Mouse (Mus musculus): ENCODE data around the gene Olfr1039. TPM values are rescaled to one million over a fixed set of nuclear protein-coding genes. Genes with fewer than 3 reads are reported as not detected.

Olfr1039 gene
- polyA plus RNA-seq (2017; shearing (Covaris generic)), result not detected

DNA sequence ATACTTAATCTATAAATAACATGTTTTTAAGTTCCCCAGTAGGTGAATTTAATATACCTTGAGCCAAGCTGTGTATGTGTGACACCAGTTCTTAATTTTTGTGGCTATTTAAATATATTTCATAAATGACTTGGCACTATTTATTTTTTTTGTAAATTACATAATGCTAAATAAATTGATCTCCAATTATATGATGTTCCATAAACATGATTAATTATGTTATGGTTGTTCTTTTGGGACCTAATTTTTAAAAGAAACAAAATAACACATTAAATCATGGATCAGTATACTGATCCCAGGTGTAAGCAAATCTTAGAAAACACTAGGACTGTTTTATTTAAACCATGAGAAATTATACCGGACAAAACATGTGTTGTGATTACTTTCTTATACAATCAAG is at the start of gene Olfr1039:
TSS of gene Olfr1039 (minus strand) at position 101 of the 400 bp plus-strand sequence.

DNA sequence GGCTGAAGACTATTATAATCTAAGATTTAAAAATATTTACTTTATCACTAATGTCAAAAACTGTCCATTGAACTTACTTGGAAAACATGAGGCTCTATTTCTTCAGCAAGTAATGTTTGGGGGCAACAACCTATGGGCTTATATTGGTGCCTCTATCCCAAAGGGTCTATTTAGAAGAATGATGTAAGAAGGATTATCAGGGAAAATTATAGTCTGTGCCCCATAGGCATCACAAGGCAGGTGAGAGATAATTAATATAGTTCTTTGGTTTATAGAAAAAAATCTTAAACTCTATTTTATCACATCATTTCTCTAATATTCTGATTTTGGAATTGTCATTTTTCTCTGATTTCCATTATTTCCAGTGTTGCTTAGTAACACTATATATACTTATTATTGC is 42.0 kb upstream of the Olfr1039 start, which contains the start of gene Olfr1044:
TSS of gene Olfr1044 (minus strand) at position 101 of the 400 bp plus-strand sequence.

DNA sequence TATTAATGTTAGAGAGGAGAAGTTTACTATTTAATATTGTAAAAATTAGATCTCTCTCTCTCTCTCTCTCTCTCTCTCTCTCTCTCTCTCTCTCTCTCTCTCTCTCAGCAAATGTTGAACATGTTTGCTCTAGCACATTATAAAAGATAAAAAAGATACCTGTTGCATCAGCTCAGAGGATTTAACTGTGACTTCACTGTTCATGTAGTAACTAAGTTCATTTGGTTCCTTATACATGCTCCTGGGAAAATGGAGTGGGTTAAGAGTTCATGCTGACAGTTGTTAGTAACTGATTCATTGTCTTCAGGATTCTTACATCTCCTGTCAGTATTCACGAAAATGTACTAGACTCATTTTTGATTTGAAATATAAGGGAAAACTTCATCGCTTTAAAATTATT is 31.7 kb upstream of the Olfr1039 start, which contains the start of gene Olfr1043:
TSS of gene Olfr1043 (minus strand) at position 101 of the 400 bp plus-strand sequence.

DNA sequence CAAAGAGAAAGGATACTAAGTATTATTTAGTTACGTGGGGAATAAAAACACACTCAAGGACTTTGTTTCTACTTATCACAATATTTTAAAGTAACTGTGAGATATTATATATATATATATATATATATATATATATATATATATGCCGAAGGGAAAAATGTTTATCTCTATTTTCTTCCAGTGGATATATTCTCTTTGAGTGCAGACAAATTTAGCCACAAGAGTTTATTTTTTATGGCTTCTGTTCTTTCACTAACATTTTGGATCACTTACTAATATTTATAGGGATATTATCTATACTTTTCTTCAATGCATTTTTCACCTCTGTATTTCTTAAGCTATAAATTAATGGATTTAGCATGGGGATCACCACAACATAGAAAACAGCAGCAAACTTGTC is 26.0 kb upstream of the Olfr1039 start, which contains the start of gene Olfr1042:
TSS of gene Olfr1042 (minus strand) at position 101 of the 400 bp plus-strand sequence.

DNA sequence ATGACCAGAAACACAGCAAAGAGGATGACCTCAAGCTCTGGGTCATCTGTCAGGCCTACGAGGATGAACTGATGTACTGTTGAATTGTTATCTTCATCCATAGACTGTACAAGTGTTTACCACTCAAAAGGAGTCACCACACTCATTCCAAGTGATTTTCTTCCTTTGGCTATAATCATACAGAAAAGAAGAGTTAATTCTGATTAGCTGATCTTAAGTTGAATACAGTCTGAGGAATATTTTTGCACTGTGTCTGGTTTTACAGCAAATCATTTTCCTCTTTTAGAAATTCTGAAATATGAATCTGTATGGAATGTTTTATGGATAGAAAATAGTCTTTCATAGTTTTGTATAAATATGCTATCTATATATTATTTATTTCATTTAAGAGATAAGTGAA is 10.9 kb upstream of the Olfr1039 start, which contains the start of gene Olfr1040:
TSS of gene Olfr1040 (minus strand) at position 101 of the 400 bp plus-strand sequence.

DNA sequence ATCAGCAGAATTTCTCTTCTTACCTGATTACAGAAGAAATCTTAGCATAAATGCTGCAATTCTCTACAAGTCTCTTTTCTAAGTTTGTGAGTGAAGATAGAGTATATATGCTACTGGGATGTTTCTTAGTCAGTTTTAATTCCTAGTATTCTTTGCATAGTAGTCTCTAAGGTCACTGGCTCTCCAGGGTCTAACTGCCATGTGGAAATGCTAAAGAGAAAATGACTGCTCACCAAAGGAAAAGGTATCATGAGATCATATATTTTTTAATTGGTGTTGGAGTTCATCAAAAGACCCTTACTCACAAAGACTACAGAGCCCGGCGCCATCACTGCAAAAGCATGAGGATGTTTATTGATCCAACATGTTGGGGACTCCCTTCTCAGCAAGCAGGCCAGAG is 48.4 kb downstream of the Olfr1039 start, which contains the start of gene Olfr1037:
TSS of gene Olfr1037 (minus strand) at position 101 of the 400 bp plus-strand sequence.

Other genes starting within 250 kb of the Olfr1039 start
- gene Olfr1024, start 230.9 kb downstream of the Olfr1039 start, polyA plus RNA-seq (2017; shearing (Covaris generic)), result not detected
- gene Olfr1025-ps1, start 220.7 kb downstream of the Olfr1039 start, polyA plus RNA-seq (2017; shearing (Covaris generic)), result not detected
- gene Olfr1026, start 214.4 kb downstream of the Olfr1039 start, polyA plus RNA-seq (2017; shearing (Covaris generic)), result not detected
- gene Olfr1028, start 185.5 kb downstream of the Olfr1039 start, polyA plus RNA-seq (2017; shearing (Covaris generic)), result not detected
- gene Olfr1029, start 162.0 kb downstream of the Olfr1039 start, polyA plus RNA-seq (2017; shearing (Covaris generic)), result not detected
- gene Olfr1030, start 156.7 kb downstream of the Olfr1039 start, polyA plus RNA-seq (2017; shearing (Covaris generic)), result 0.11 TPM
- not detected for gene Olfr1031, start 145.6 kb downstream of the Olfr1039 start, polyA plus RNA-seq (2017; shearing (Covaris generic))
- gene Olfr1032, start 130.4 kb downstream of the Olfr1039 start, polyA plus RNA-seq (2017; shearing (Covaris generic)), result not detected
- gene Olfr1033, start 115.3 kb downstream of the Olfr1039 start, polyA plus RNA-seq (2017; shearing (Covaris generic)), result 18.8 TPM
- not detected for gene Olfr1034, start 90.1 kb downstream of the Olfr1039 start, polyA plus RNA-seq (2017; shearing (Covaris generic))
- not detected for gene Olfr1036, start 61.9 kb downstream of the Olfr1039 start, polyA plus RNA-seq (2017; shearing (Covaris generic))
- not detected for gene Olfr1037, start 48.5 kb downstream of the Olfr1039 start, polyA plus RNA-seq (2017; shearing (Covaris generic))
- gene Olfr1040, start 10.8 kb upstream of the Olfr1039 start, polyA plus RNA-seq (2017; shearing (Covaris generic)), result not detected
- 0.29 TPM for gene Olfr1042, start 25.9 kb upstream of the Olfr1039 start, polyA plus RNA-seq (2017; shearing (Covaris generic))
- gene Olfr1043, start 31.6 kb upstream of the Olfr1039 start, polyA plus RNA-seq (2017; shearing (Covaris generic)), result not detected
- 0.45 TPM for gene Olfr1044, start 41.9 kb upstream of the Olfr1039 start, polyA plus RNA-seq (2017; shearing (Covaris generic))
- gene Olfr52, start 49.8 kb upstream of the Olfr1039 start, polyA plus RNA-seq (2017; shearing (Covaris generic)), result 0.38 TPM
- not detected for gene Olfr1045, start 67.1 kb upstream of the Olfr1039 start, polyA plus RNA-seq (2017; shearing (Covaris generic))
- gene Olfr1046, start 83.4 kb upstream of the Olfr1039 start, polyA plus RNA-seq (2017; shearing (Covaris generic)), result not detected
- gene Olfr1047, start 95.5 kb upstream of the Olfr1039 start, polyA plus RNA-seq (2017; shearing (Covaris generic)), result not detected
- gene Olfr1048, start 104.4 kb upstream of the Olfr1039 start, polyA plus RNA-seq (2017; shearing (Covaris generic)), result not detected
- not detected for gene Olfr1049, start 122.4 kb upstream of the Olfr1039 start, polyA plus RNA-seq (2017; shearing (Covaris generic))
- not detected for gene Olfr1051, start 143.2 kb upstream of the Olfr1039 start, polyA plus RNA-seq (2017; shearing (Covaris generic))
- not detected for gene Olfr1052, start 156.5 kb upstream of the Olfr1039 start, polyA plus RNA-seq (2017; shearing (Covaris generic))
- gene Olfr1053, start 179.4 kb upstream of the Olfr1039 start, polyA plus RNA-seq (2017; shearing (Covaris generic)), result not detected
- gene Olfr1054, start 199.5 kb upstream of the Olfr1039 start, polyA plus RNA-seq (2017; shearing (Covaris generic)), result not detected
- not detected for gene Olfr1055, start 214.4 kb upstream of the Olfr1039 start, polyA plus RNA-seq (2017; shearing (Covaris generic))
- gene Olfr1056, start 226.5 kb upstream of the Olfr1039 start, polyA plus RNA-seq (2017; shearing (Covaris generic)), result not detected
- gene Olfr1057, start 242.5 kb upstream of the Olfr1039 start, polyA plus RNA-seq (2017; shearing (Covaris generic)), result not detected

Data from effector memory CD4-positive, alpha-beta T cell, adult 7 months (primary cell).